Mouse (Mus musculus): ENCODE data around the gene Selenos. TPM values are rescaled to one million over a fixed set of nuclear protein-coding genes. Genes with fewer than 3 reads are reported as not detected.

The Selenos gene
- polyA plus RNA-seq (2012; rRNA removed; ENCODE audit: low replicate concordance): 52.7 and 65.6 TPM in 2 replicates

GRCm38 (mm10) chr7:66079364-66080230 lies at the start of gene Selenos:
Gene Selenos (plus strand): TSS chr7:66079649.

GRCm38 (mm10) chr7:66043552-66044459 lies 35.6 kb upstream of the Selenos start, which contains the start of gene Gm45213:
Gene Gm45213 (plus strand): TSS chr7:66043602.

GRCm38 (mm10) chr7:66058703-66059102 lies 20.7 kb upstream of the Selenos start, which contains the start of gene Snrpa1:
Gene Snrpa1 (plus strand): TSS chr7:66059003.

GRCm38 (mm10) chr7:66108961-66109854 lies 29.8 kb downstream of the Selenos start, which contains the start of gene Chsy1:
Gene Chsy1 (plus strand): TSS chr7:66109515.

Other genes starting within 250 kb of the Selenos start
- gene Pcsk6, start 217.9 kb upstream of the Selenos start, polyA plus RNA-seq (2012; rRNA removed; ENCODE audit: low replicate concordance): 21.4 and 50.4 TPM in 2 replicates
- gene Gm45213, start 36.0 kb upstream of the Selenos start, polyA plus RNA-seq (2012; rRNA removed; ENCODE audit: low replicate concordance): not detected in 2 replicates
- 9.1 and 13.5 TPM in 2 replicates for gene Snrpa1, start 20.6 kb upstream of the Selenos start, polyA plus RNA-seq (2012; rRNA removed; ENCODE audit: low replicate concordance)
- 11.0 and 42.3 TPM in 2 replicates for gene Chsy1, start 29.9 kb downstream of the Selenos start, polyA plus RNA-seq (2012; rRNA removed; ENCODE audit: low replicate concordance)